Mouse (Mus musculus): ENCODE measurements around the gene Sart3. TPM values are rescaled to one million over a fixed set of nuclear protein-coding genes. Genes with fewer than 3 reads are reported as not detected.

Gene Sart3
- polyA plus RNA-seq, 1 experiment, result 47.5 TPM

- Histone ChIP-seq H3K27me3 (ENCODE audit: control insufficient read depth, insufficient read depth, low read length) (no peaks in the 10 kb centered on the region), H3K4me3 (ENCODE audit: control insufficient read depth, insufficient read depth, low read length) (no peak overlapping the region), H3K27ac (ENCODE audit: control insufficient read depth, insufficient read depth, low read length) (no peak overlapping the region), H3K4me1 (replicated peaks; ENCODE audit: control insufficient read depth, insufficient read depth, low read length) (no peaks in the 10 kb centered on the region), H3K36me3 (ENCODE audit: control insufficient read depth, insufficient read depth, low read length) (no peaks in the 10 kb centered on the region)
- TF ChIP-seq POLR2A (IDR thresholded peaks at IDR 0.05; ENCODE audit: control insufficient read depth, extremely low read depth, insufficient read depth, low read length, poor library complexity) (no peak), CTCF (IDR thresholded peaks at IDR 0.05; ENCODE audit: borderline replicate concordance, control insufficient read depth, extremely low read depth, insufficient read depth, low read length, poor library complexity) (no peak)
- no peak for DNase-seq
- 90% methylated on average over 7 of the region's 7 CpGs for WGBS
Observed at GRCm38 (mm10) chr5:113728691-113729090, 43.6 kb downstream of the Sart3 start.

- Histone ChIP-seq H3K27me3 (ENCODE audit: control insufficient read depth, insufficient read depth, low read length) (no peaks in the 10 kb centered on the region), H3K4me1 (replicated peaks; ENCODE audit: control insufficient read depth, insufficient read depth, low read length) (no peaks in the 10 kb centered on the region), H3K36me3 (ENCODE audit: control insufficient read depth, insufficient read depth, low read length) (no peaks in the 10 kb centered on the region), H3K27ac (ENCODE audit: control insufficient read depth, insufficient read depth, low read length) (no peak overlapping the region), H3K4me3 (ENCODE audit: control insufficient read depth, insufficient read depth, low read length) (no peak overlapping the region)
- DNase-seq, result no peak
- 87% methylated on average over 7 of the region's 7 CpGs for WGBS
- TF ChIP-seq POLR2A (IDR thresholded peaks at IDR 0.05; ENCODE audit: control insufficient read depth, extremely low read depth, insufficient read depth, low read length, poor library complexity) (no peak), CTCF (IDR thresholded peaks at IDR 0.05; ENCODE audit: borderline replicate concordance, control insufficient read depth, extremely low read depth, insufficient read depth, low read length, poor library complexity) (no peak)
Observed at GRCm38 (mm10) chr5:113728011-113728410, 44.3 kb downstream of the Sart3 start.

- 74% methylated on average over 12 of the region's 12 CpGs for WGBS
- Histone ChIP-seq H3K36me3 (ENCODE audit: control insufficient read depth, insufficient read depth, low read length) (no peaks in the 10 kb centered on the region), H3K4me1 (replicated peaks; ENCODE audit: control insufficient read depth, insufficient read depth, low read length) (no peaks in the 10 kb centered on the region), H3K4me3 (ENCODE audit: control insufficient read depth, insufficient read depth, low read length) (no peak overlapping the region), H3K27me3 (ENCODE audit: control insufficient read depth, insufficient read depth, low read length) (no peaks in the 10 kb centered on the region), H3K27ac (ENCODE audit: control insufficient read depth, insufficient read depth, low read length) (no peak overlapping the region)
- no peak for DNase-seq
- TF ChIP-seq POLR2A (IDR thresholded peaks at IDR 0.05; ENCODE audit: control insufficient read depth, extremely low read depth, insufficient read depth, low read length, poor library complexity) (no peak), CTCF (IDR thresholded peaks at IDR 0.05; ENCODE audit: borderline replicate concordance, control insufficient read depth, extremely low read depth, insufficient read depth, low read length, poor library complexity) (no peak)
Observed at GRCm38 (mm10) chr5:113727238-113727637, 45.1 kb downstream of the Sart3 start.

- Histone ChIP-seq H3K4me1 (replicated peaks; ENCODE audit: control insufficient read depth, insufficient read depth, low read length) (no peaks in the 10 kb centered on the region), H3K27me3 (ENCODE audit: control insufficient read depth, insufficient read depth, low read length) (no peaks in the 10 kb centered on the region), H3K36me3 (ENCODE audit: control insufficient read depth, insufficient read depth, low read length) (no peaks in the 10 kb centered on the region), H3K4me3 (ENCODE audit: control insufficient read depth, insufficient read depth, low read length) (no peak overlapping the region), H3K27ac (ENCODE audit: control insufficient read depth, insufficient read depth, low read length) (no peak overlapping the region)
- WGBS, result 76% methylated on average over 6 of the region's 6 CpGs
- TF ChIP-seq POLR2A (IDR thresholded peaks at IDR 0.05; ENCODE audit: control insufficient read depth, extremely low read depth, insufficient read depth, low read length, poor library complexity) (no peak), CTCF (IDR thresholded peaks at IDR 0.05; ENCODE audit: borderline replicate concordance, control insufficient read depth, extremely low read depth, insufficient read depth, low read length, poor library complexity) (no peak)
- no peak for DNase-seq
Observed at GRCm38 (mm10) chr5:113726618-113727017, 45.7 kb downstream of the Sart3 start.

- no peak overlapping the region for H3K27ac ChIP-seq (ENCODE audit: control insufficient read depth, insufficient read depth, low read length)
- H3K27me3 ChIP-seq (ENCODE audit: control insufficient read depth, insufficient read depth, low read length), result no peaks in the 10 kb centered on the region
- H3K4me1 ChIP-seq (replicated peaks; ENCODE audit: control insufficient read depth, insufficient read depth, low read length), result no peaks in the 10 kb centered on the region
- no peak for DNase-seq
- TF ChIP-seq POLR2A (IDR thresholded peaks at IDR 0.05; ENCODE audit: control insufficient read depth, extremely low read depth, insufficient read depth, low read length, poor library complexity) (no peak), CTCF (IDR thresholded peaks at IDR 0.05; ENCODE audit: borderline replicate concordance, control insufficient read depth, extremely low read depth, insufficient read depth, low read length, poor library complexity) (no peak)
- no peak overlapping the region for H3K4me3 ChIP-seq (ENCODE audit: control insufficient read depth, insufficient read depth, low read length)
- 66% methylated on average over 12 of the region's 12 CpGs for WGBS
- H3K36me3 ChIP-seq (ENCODE audit: control insufficient read depth, insufficient read depth, low read length), result no peaks in the 10 kb centered on the region
Observed at GRCm38 (mm10) chr5:113725417-113725816, 46.9 kb downstream of the Sart3 start.

- peak; percentile 89 for TF ChIP-seq CTCF (IDR thresholded peaks at IDR 0.05; ENCODE audit: borderline replicate concordance, control insufficient read depth, extremely low read depth, insufficient read depth, low read length, poor library complexity)
- TF ChIP-seq POLR2A (IDR thresholded peaks at IDR 0.05; ENCODE audit: control insufficient read depth, extremely low read depth, insufficient read depth, low read length, poor library complexity), result no peak
Observed at GRCm38 (mm10) chr5:113724446-113724845, 47.9 kb downstream of the Sart3 start, which contains the start of gene 1700069L16Rik. Gene 1700069L16Rik (minus strand): TSS chr5:113724772.

More at GRCm38 (mm10) chr5:113724446-113724845, 47.9 kb downstream of the Sart3 start, which contains the start of gene 1700069L16Rik:
- Histone ChIP-seq H3K27me3 (ENCODE audit: control insufficient read depth, insufficient read depth, low read length) (no peaks in the 10 kb centered on the region), H3K36me3 (ENCODE audit: control insufficient read depth, insufficient read depth, low read length) (no peaks in the 10 kb centered on the region), H3K4me3 (ENCODE audit: control insufficient read depth, insufficient read depth, low read length) (no peak within 1 kb of the TSS), H3K4me1 (replicated peaks; ENCODE audit: control insufficient read depth, insufficient read depth, low read length) (no peaks in the 10 kb centered on the region), H3K27ac (ENCODE audit: control insufficient read depth, insufficient read depth, low read length) (no peak within 1 kb of the TSS)
- WGBS, result 6% methylated on average over 15 of the region's 15 CpGs
- peak; percentile 66 for DNase-seq
